In genomic region chr4:138922131-138922459, GRCm38 (mm10) we compare ENCODE assay signal across 7 mouse cellular contexts. TPM values are rescaled to one million over a fixed set of nuclear protein-coding genes. Genes with fewer than 3 reads are reported as not detected.
DNase-seq lines count a peak whose midpoint lies in the region; ATAC-seq and TF ChIP-seq lines count a peak whose summit lies in the region.

No protein-coding gene starts in this region.

- WGBS in embryonic facial prominence, embryonic 12.5 days: 3% methylated on average over 11 of the region's 11 CpGs
- WGBS in midbrain, embryonic 12.5 days: 2% methylated on average over 11 of the region's 11 CpGs
- WGBS in small intestine, adult 2 months: under 1% methylated on average over 11 of the region's 11 CpGs

- no peaks in the 10 kb centered on the region for H3K27me3 ChIP-seq in embryonic facial prominence, embryonic 12.5 days
- peaks cover 10% of the 10 kb centered on the region; the same call in 1 of the 2 replicates for H3K27me3 ChIP-seq in midbrain, embryonic 12.5 days
- no peaks in the 10 kb centered on the region for H3K27me3 ChIP-seq in small intestine, adult 2 months (ENCODE audit: control insufficient read depth, insufficient read depth, low read length)

- H3K9ac ChIP-seq in embryonic facial prominence, embryonic 12.5 days: no peak overlapping the region
- no peak overlapping the region for H3K9ac ChIP-seq in midbrain, embryonic 12.5 days (replicated peaks)

- H3K4me1 ChIP-seq in embryonic facial prominence, embryonic 12.5 days: peaks cover 2% of the 10 kb centered on the region; the same call in 1 of the 2 replicates
- H3K4me1 ChIP-seq in midbrain, embryonic 12.5 days: peaks cover 7% of the 10 kb centered on the region; the same call in 1 of the 2 replicates
- peaks cover 6% of the 10 kb centered on the region for H3K4me1 ChIP-seq in small intestine, adult 2 months (ENCODE audit: control insufficient read depth, insufficient read depth, insufficient read length, low read length)

- peak; percentile 99 for TF ChIP-seq CTCF in small intestine, adult 2 months (IDR thresholded peaks at IDR 0.05; ENCODE audit: extremely low read depth, insufficient read length, insufficient replicate concordance, low read depth, low read length)

- DNase-seq in adrenal gland, postnatal 25 days: peak; percentile 96
- peak; percentile 99 for DNase-seq in heart, adult 11 months
- peak; percentile 93 for DNase-seq in kidney, adult 11 months
- DNase-seq in left cerebral cortex, postnatal 4 days: peak; percentile 96

- H3K27ac ChIP-seq in embryonic facial prominence, embryonic 12.5 days: no peak overlapping the region
- H3K27ac ChIP-seq in midbrain, embryonic 12.5 days (replicated peaks): no peak overlapping the region
- H3K27ac ChIP-seq in small intestine, adult 2 months (ENCODE audit: insufficient read depth, low read depth, low read length): no peak overlapping the region

- TF ChIP-seq POLR2A in small intestine, adult 2 months (IDR thresholded peaks at IDR 0.05; ENCODE audit: low read depth, low read length): no peak

- intact Hi-C loops in left cerebral cortex, postnatal 4 days (cut with DNase I): no loop called here

- peak overlapping the region; percentile 9; the same call in 1 of the 2 replicates for H3K4me3 ChIP-seq in embryonic facial prominence, embryonic 12.5 days
- peak overlapping the region; percentile 24 for H3K4me3 ChIP-seq in midbrain, embryonic 12.5 days
- H3K4me3 ChIP-seq in small intestine, adult 2 months (ENCODE audit: low read depth, low read length): no peak overlapping the region

- H3K9me3 ChIP-seq in embryonic facial prominence, embryonic 12.5 days: no peaks in the 10 kb centered on the region
- H3K9me3 ChIP-seq in midbrain, embryonic 12.5 days: no peaks in the 10 kb centered on the region

- no peaks in the 10 kb centered on the region for H3K36me3 ChIP-seq in embryonic facial prominence, embryonic 12.5 days
- no peaks in the 10 kb centered on the region for H3K36me3 ChIP-seq in midbrain, embryonic 12.5 days
- H3K36me3 ChIP-seq in small intestine, adult 2 months (ENCODE audit: control insufficient read depth, insufficient read depth, low read length): no peaks in the 10 kb centered on the region

- ATAC-seq in embryonic facial prominence, embryonic 12.5 days (ENCODE audit: insufficient number of reproducible peaks, insufficient read depth, low FRiP score, low TSS enrichment): no peak
- 0 out of 2 replicates have a peak, but pooled peaks have one; percentile 44 for ATAC-seq in midbrain, embryonic 12.5 days (ENCODE audit: low FRiP score, low read depth)

- H3K4me2 ChIP-seq in embryonic facial prominence, embryonic 12.5 days (replicated peaks): peak overlapping the region; percentile 40
- H3K4me2 ChIP-seq in midbrain, embryonic 12.5 days (replicated peaks): peak overlapping the region; percentile 52

RNA-seq across cellular contexts. Expression of gene Otud3, which starts 8.3 kb away (rescaled TPM):
- total RNA-seq in adrenal gland, postnatal 25 days (2021): 11.7 and 13.5 TPM in 2 replicates
- 4.0 and 4.6 TPM in 2 replicates for polyA plus RNA-seq in embryonic facial prominence, embryonic 12.5 days (2016; fragmentation: Nextera tagmentation; extraction: Ambion mirVana)
- 10 to 100 TPM; 12.5 to 12.8 TPM for total RNA-seq in left cerebral cortex, postnatal 4 days (2021)
- polyA plus RNA-seq in midbrain, embryonic 12.5 days (2016; fragmentation: Nextera tagmentation; extraction: Ambion mirVana): 2.6 and 2.9 TPM in 2 replicates
- polyA plus RNA-seq in small intestine, adult 2 months (2012; rRNA removed): 7.4 and 10.3 TPM in 2 replicates

RNA-seq across cellular contexts. Expression of gene Pla2g2e, which starts 44.4 kb away (rescaled TPM):
- total RNA-seq in adrenal gland, postnatal 25 days (2021): 1.5 TPM in 1 of 2 replicates, not detected in the other
- polyA plus RNA-seq in embryonic facial prominence, embryonic 12.5 days (2016; fragmentation: Nextera tagmentation; extraction: Ambion mirVana): not detected in 2 replicates
- not detected for total RNA-seq in left cerebral cortex, postnatal 4 days (2021)
- not detected in 2 replicates for polyA plus RNA-seq in midbrain, embryonic 12.5 days (2016; fragmentation: Nextera tagmentation; extraction: Ambion mirVana)
- polyA plus RNA-seq in small intestine, adult 2 months (2012; rRNA removed): 0.16 and 0.67 TPM in 2 replicates

RNA-seq across cellular contexts. Expression of gene Rnf186, which starts 44.8 kb away (rescaled TPM):
- total RNA-seq in adrenal gland, postnatal 25 days (2021): not detected in 2 replicates
- polyA plus RNA-seq in embryonic facial prominence, embryonic 12.5 days (2016; fragmentation: Nextera tagmentation; extraction: Ambion mirVana): not detected in 2 replicates
- total RNA-seq in left cerebral cortex, postnatal 4 days (2021): not detected
- not detected in 2 replicates for polyA plus RNA-seq in midbrain, embryonic 12.5 days (2016; fragmentation: Nextera tagmentation; extraction: Ambion mirVana)
- polyA plus RNA-seq in small intestine, adult 2 months (2012; rRNA removed): 309 and 461 TPM in 2 replicates

RNA-seq across cellular contexts. Expression of gene Gm13030, which starts 48.3 kb away (rescaled TPM):
- not detected in 2 replicates for total RNA-seq in adrenal gland, postnatal 25 days (2021)
- polyA plus RNA-seq in embryonic facial prominence, embryonic 12.5 days (2016; fragmentation: Nextera tagmentation; extraction: Ambion mirVana): not detected in 2 replicates
- total RNA-seq in left cerebral cortex, postnatal 4 days (2021): not detected
- not detected in 2 replicates for polyA plus RNA-seq in midbrain, embryonic 12.5 days (2016; fragmentation: Nextera tagmentation; extraction: Ambion mirVana)
- not detected in 2 replicates for polyA plus RNA-seq in small intestine, adult 2 months (2012; rRNA removed)

RNA-seq across cellular contexts. Expression of gene Tmco4, which starts 50.6 kb away (rescaled TPM):
- 16.0 and 16.7 TPM in 2 replicates for total RNA-seq in adrenal gland, postnatal 25 days (2021)
- polyA plus RNA-seq in embryonic facial prominence, embryonic 12.5 days (2016; fragmentation: Nextera tagmentation; extraction: Ambion mirVana): 2.9 and 3.7 TPM in 2 replicates
- total RNA-seq in left cerebral cortex, postnatal 4 days (2021): 1 to 10 TPM in 1 of 2 experiments, under 1 TPM in 1; 0.74 to 1.4 TPM
- 1.2 and 1.5 TPM in 2 replicates for polyA plus RNA-seq in midbrain, embryonic 12.5 days (2016; fragmentation: Nextera tagmentation; extraction: Ambion mirVana)
- 23.2 and 34.2 TPM in 2 replicates for polyA plus RNA-seq in small intestine, adult 2 months (2012; rRNA removed)

Comparison
In these comparisons a context has a peak if more than half of its experiments do, and no peak if none do; other contexts are left out.
1. RNA of gene Rnf186, which starts 44.8 kb away (polyA plus RNA-seq): 309 to 461 TPM in small intestine, adult 2 months; not detected in embryonic facial prominence, embryonic 12.5 days and not detected in midbrain, embryonic 12.5 days; every median in the first group is over 100 times any median in the second.
2. Peak in every context shown above with its lines, with median percentiles within 50 percentile points of each other: DNase-seq.